Mouse (Mus musculus) embryo, embryonic 9.5 days (tissue): ENCODE measurements at regions not wholly inside any gene's neighbourhood (a gene's known extent, or its start where the extent isn't known, plus 50 kb on each side); places are given as distances from the start of the nearest gene placed in this dataset.
A peak's percentile ranks its signal among the peaks of the same experiment; 100 is the strongest.

Experiments
- DNase-seq: peaks from one replicate; pipeline ENCODE4 v3.0.0-alpha.2; 2017; ENCODE audit errors: extremely low spot score

DNA sequence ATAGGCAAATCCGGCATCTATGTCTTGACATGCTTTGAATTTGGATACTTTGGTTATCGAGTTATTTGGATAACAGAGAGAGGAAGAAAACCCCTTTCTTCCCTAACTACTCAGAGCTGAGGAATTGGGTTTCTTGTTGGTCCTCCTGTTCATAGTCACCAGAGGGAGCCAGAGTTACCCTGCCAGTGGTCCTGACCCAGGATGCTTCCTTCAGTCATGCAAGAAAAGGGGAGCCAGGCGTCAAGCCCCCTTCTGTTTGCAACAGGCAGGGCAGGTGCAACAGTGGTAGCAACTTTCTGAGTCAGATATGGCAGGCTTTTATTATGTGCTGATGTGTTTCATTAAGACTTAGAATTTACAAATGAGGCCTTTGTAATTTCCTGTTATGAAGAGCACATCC lies 101.4 kb upstream of the B430305J03Rik start:
- DNase-seq: peak; percentile 19

GRCm38 (mm10) chr3:61466641-61467040 lies 100.9 kb upstream of the B430305J03Rik start:
- no peak for DNase-seq

GRCm38 (mm10) chr3:61460076-61460475 lies 94.3 kb upstream of the B430305J03Rik start:
- DNase-seq: no peak

- no peak for DNase-seq
These were observed 90.8 kb upstream of the B430305J03Rik start for GRCm38 (mm10) chr3:61456598-61456997.

- DNase-seq: no peak
These were observed 76.4 kb upstream of the B430305J03Rik start for GRCm38 (mm10) chr3:61442000-61442739.

DNA sequence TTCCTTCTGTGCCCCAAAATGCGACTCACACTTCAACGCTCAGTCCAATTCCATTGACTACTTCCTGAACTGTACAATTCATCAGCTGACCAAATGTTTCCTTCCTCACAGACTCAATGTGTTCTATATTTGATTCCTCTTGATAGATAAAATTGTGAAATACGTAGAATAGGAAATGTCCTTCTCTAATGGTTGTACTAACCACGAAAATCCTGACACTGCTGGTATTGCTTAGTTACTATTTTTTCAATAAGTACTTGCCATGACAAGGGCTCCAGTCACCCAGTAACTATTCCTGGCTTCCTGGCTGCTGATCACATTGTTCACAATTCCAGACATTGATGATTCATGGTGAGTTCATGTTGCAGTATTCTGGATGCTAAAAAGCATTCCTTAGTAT lies 75.7 kb upstream of the B430305J03Rik start:
- no peak for DNase-seq

DNA sequence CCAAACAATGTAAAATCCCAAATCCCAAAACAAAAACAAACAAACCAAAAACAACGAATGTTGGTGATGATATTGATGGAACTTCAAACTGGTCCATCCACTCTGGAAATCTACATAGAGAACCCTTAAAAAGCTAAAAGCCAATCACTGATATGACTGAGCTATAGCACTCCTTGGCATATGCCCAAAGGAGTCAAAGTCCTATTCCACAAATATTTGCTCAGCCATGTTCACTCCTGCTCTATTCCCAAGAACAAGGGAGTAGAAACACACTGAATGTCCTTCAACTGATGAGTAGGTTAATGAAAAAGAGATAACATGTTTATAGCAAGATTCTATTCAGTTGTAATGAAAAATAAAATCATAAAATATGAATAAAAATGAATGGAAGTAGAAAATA lies 63.0 kb upstream of the B430305J03Rik start:
- DNase-seq: no peak

GRCm38 (mm10) chr3:61423945-61424344 lies 58.2 kb upstream of the B430305J03Rik start:
- DNase-seq: no peak

DNA sequence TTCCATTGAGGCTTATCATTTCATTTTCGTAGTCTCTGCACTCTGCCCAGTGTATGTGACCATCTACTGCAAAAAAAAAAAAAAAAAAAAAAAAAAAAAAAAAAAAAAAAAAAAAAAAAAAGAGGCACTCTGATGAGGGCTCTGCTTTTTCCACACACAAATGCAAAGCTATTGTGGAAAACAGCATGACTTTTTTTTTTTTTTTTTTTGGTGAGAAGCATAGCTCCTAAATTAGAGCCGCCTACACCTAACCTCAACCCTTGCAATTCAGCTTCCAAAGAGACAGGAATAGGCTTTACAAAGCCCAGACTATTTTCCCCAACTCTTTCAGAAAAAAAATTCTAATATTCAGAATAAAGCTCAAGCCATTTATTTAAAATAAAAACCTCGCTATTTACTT lies 54.0 kb upstream of the B430305J03Rik start:
- DNase-seq: no peak

- no peak for DNase-seq
These were observed 52.3 kb upstream of the B430305J03Rik start for GRCm38 (mm10) chr3:61418096-61418495.
